8 mouse cellular contexts compared by ENCODE assay signal in genomic region chr4:45084895-45085290, GRCm38 (mm10). TPM values are rescaled to one million over a fixed set of nuclear protein-coding genes. Genes with fewer than 3 reads are reported as not detected.
DNase-seq lines count a peak whose midpoint lies in the region; ATAC-seq and TF ChIP-seq lines count a peak whose summit lies in the region.

No protein-coding gene starts in this region.

- H3K4me1 ChIP-seq in cerebellum, adult 2 months (ENCODE audit: control insufficient read depth, insufficient read depth, low read length) = 0 out of 2 replicates have a peak, but pooled peaks cover 3% of the 10 kb centered on the region
- H3K4me1 ChIP-seq in limb, embryonic 13.5 days = peaks cover 24% of the 10 kb centered on the region
- peaks cover 4% of the 10 kb centered on the region; the same call in 1 of the 2 replicates for H3K4me1 ChIP-seq in stomach, embryonic 16.5 days (ENCODE audit: control insufficient read depth, insufficient read depth, low read length)

- no peaks in the 10 kb centered on the region for H3K9me3 ChIP-seq in limb, embryonic 13.5 days
- no peaks in the 10 kb centered on the region for H3K9me3 ChIP-seq in stomach, embryonic 16.5 days (replicated peaks; ENCODE audit: control insufficient read depth, low read length)

- 37% methylated on average over 8 of the region's 8 CpGs for WGBS in cerebellum, adult 2 months
- 36% methylated on average over 8 of the region's 8 CpGs for WGBS in limb, embryonic 13.5 days
- 28% methylated on average over 8 of the region's 8 CpGs for WGBS in stomach, embryonic 16.5 days

- DNase-seq in cerebellum, adult 2 months = no peak
- DNase-seq in cerebellum, postnatal 14 days = no peak
- peak; percentile 27 for DNase-seq in retina, embryonic 14.5 days (ENCODE audit: low spot score)
- DNase-seq in retina, postnatal 1 day = no peak
- DNase-seq in gastrocnemius, postnatal 10 days = no peak
- DNase-seq in layer of hippocampus, adult 18-20 months (ENCODE audit: low spot score in 2 of 2) = no peak

- no peaks in the 10 kb centered on the region for H3K36me3 ChIP-seq in limb, embryonic 13.5 days
- H3K36me3 ChIP-seq in stomach, embryonic 16.5 days (ENCODE audit: control insufficient read depth, insufficient read depth, low read length) = no peaks in the 10 kb centered on the region

- no peak overlapping the region for H3K27ac ChIP-seq in cerebellum, adult 2 months (ENCODE audit: insufficient read depth, low read length)
- peak overlapping the region; percentile 79 for H3K27ac ChIP-seq in limb, embryonic 13.5 days
- peak overlapping the region; percentile 34 for H3K27ac ChIP-seq in stomach, embryonic 16.5 days (ENCODE audit: low read length)

- TF ChIP-seq CTCF in cerebellum, adult 2 months (IDR thresholded peaks at IDR 0.05; ENCODE audit: borderline replicate concordance, insufficient read depth, low read depth, low read length) = no peak

- peak overlapping the region; percentile 76 for H3K4me2 ChIP-seq in limb, embryonic 13.5 days (replicated peaks)
- peak overlapping the region; percentile 84 for H3K4me2 ChIP-seq in stomach, embryonic 16.5 days (ENCODE audit: low read depth, low read length)

- peak overlapping the region; percentile 67 for H3K4me3 ChIP-seq in cerebellum, adult 2 months (replicated peaks; ENCODE audit: insufficient read depth, low read depth, low read length)
- peak overlapping the region; percentile 91 for H3K4me3 ChIP-seq in limb, embryonic 13.5 days
- H3K4me3 ChIP-seq in stomach, embryonic 16.5 days (replicated peaks; ENCODE audit: low read length) = peak overlapping the region; percentile 93

- H3K27me3 ChIP-seq in cerebellum, adult 2 months (ENCODE audit: control insufficient read depth, insufficient read depth, low read length) = no peaks in the 10 kb centered on the region
- H3K27me3 ChIP-seq in limb, embryonic 13.5 days = no peaks in the 10 kb centered on the region
- H3K27me3 ChIP-seq in stomach, embryonic 16.5 days (ENCODE audit: control insufficient read depth, insufficient read depth, low read length) = no peaks in the 10 kb centered on the region

- peak; percentile 9; the same call in 1 of the 2 replicates for ATAC-seq in limb, embryonic 13.5 days (ENCODE audit: low FRiP score, low read depth)
- ATAC-seq in stomach, embryonic 16.5 days (ENCODE audit: insufficient read depth, low FRiP score) = peak; percentile 5; the same call in 1 of the 2 replicates

- H3K9ac ChIP-seq in limb, embryonic 13.5 days = peak overlapping the region; percentile 48; the same call in 1 of the 2 replicates
- H3K9ac ChIP-seq in stomach, embryonic 16.5 days (ENCODE audit: low read length) = peak overlapping the region; percentile 31; the same call in 1 of the 2 replicates

- TF ChIP-seq POLR2A in cerebellum, adult 2 months (IDR thresholded peaks at IDR 0.05; ENCODE audit: borderline replicate concordance, insufficient read depth, low read length) = no peak

RNA-seq across cellular contexts. Expression of gene Fbxo10, which starts 0.5 kb away (rescaled TPM):
- polyA plus RNA-seq in cerebellum, adult 2 months (2012; rRNA removed) = 18.6 and 19.2 TPM in 2 replicates
- 17.9 and 19.2 TPM in 2 replicates for polyA plus RNA-seq in limb, embryonic 13.5 days (2015; fragmentation: Nextera tagmentation; extraction: Ambion mirVana)
- 13.3 and 13.8 TPM in 2 replicates for polyA plus RNA-seq in stomach, embryonic 16.5 days (2015; fragmentation: Nextera tagmentation; extraction: Ambion mirVana)
- total RNA-seq in gastrocnemius, postnatal 10 days (2021) = 1 to 10 TPM; 6.6 to 8.0 TPM
- total RNA-seq in layer of hippocampus, adult 18-20 months (2021) = 10 to 100 TPM; 45.2 to 47.4 TPM

RNA-seq across cellular contexts. Expression of gene Tomm5, which starts 23.0 kb away (rescaled TPM):
- 140 and 155 TPM in 2 replicates for polyA plus RNA-seq in cerebellum, adult 2 months (2012; rRNA removed)
- polyA plus RNA-seq in limb, embryonic 13.5 days (2015; fragmentation: Nextera tagmentation; extraction: Ambion mirVana) = 213 and 223 TPM in 2 replicates
- 220 and 253 TPM in 2 replicates for polyA plus RNA-seq in stomach, embryonic 16.5 days (2015; fragmentation: Nextera tagmentation; extraction: Ambion mirVana)
- total RNA-seq in gastrocnemius, postnatal 10 days (2021) = 10 to 100 TPM; 76.8 to 83.7 TPM
- 10 to 100 TPM; 65.4 to 66.6 TPM for total RNA-seq in layer of hippocampus, adult 18-20 months (2021)
